Mouse (Mus musculus) lung, postnatal 36 days (tissue): ENCODE results near the gene Prkar1b.

ENCODE experiments used
- DNase-seq: peaks from one replicate; pipeline ENCODE4 v3.0.0; 2022; ENCODE audit warnings: mixed read lengths

Gene Prkar1b

GRCm38 (mm10) chr5:138996322-138997073 lies 153.3 kb downstream of the Prkar1b start:
- peak; percentile 62 for DNase-seq

- DNase-seq: peak; percentile 89
Observed at GRCm38 (mm10) chr5:138995721-138996311, 154.0 kb downstream of the Prkar1b start.

- peak; percentile 81 for DNase-seq
Observed at GRCm38 (mm10) chr5:138994786-138995720, 154.7 kb downstream of the Prkar1b start.

- DNase-seq: peak; percentile 40
Observed at GRCm38 (mm10) chr5:138994108-138994785, 155.6 kb downstream of the Prkar1b start.

GRCm38 (mm10) chr5:138993371-138994107 lies 156.3 kb downstream of the Prkar1b start:
- DNase-seq: no peak

GRCm38 (mm10) chr5:138992611-138993370 lies 157.0 kb downstream of the Prkar1b start:
- DNase-seq: peak; percentile 27

- no peak for DNase-seq
Observed at GRCm38 (mm10) chr5:138991734-138992133, 158.1 kb downstream of the Prkar1b start.

GRCm38 (mm10) chr5:138990659-138991380 lies 159.0 kb downstream of the Prkar1b start:
- DNase-seq: peak; percentile 90

- no peak for DNase-seq
Observed at GRCm38 (mm10) chr5:138989567-138989966, 160.2 kb downstream of the Prkar1b start.

GRCm38 (mm10) chr5:138988764-138989163 lies 161.0 kb downstream of the Prkar1b start:
- DNase-seq: peak; percentile 83

- DNase-seq: peak; percentile 60
Observed at GRCm38 (mm10) chr5:138987994-138988393, 161.8 kb downstream of the Prkar1b start.

- DNase-seq: no peak
Observed at GRCm38 (mm10) chr5:138981921-138982320, 167.9 kb downstream of the Prkar1b start.

GRCm38 (mm10) chr5:138980608-138981007 lies 169.2 kb downstream of the Prkar1b start:
- DNase-seq: peak; percentile 32

- peak; percentile 32 for DNase-seq
Observed at GRCm38 (mm10) chr5:138979840-138980239, 170.0 kb downstream of the Prkar1b start.

GRCm38 (mm10) chr5:138977759-138978158 lies 172.0 kb downstream of the Prkar1b start:
- peak; percentile 20 for DNase-seq

GRCm38 (mm10) chr5:138974911-138975485 lies 174.8 kb downstream of the Prkar1b start:
- no peak for DNase-seq

GRCm38 (mm10) chr5:138973480-138973879 lies 176.3 kb downstream of the Prkar1b start:
- no peak for DNase-seq

GRCm38 (mm10) chr5:138971405-138971804 lies 178.4 kb downstream of the Prkar1b start:
- DNase-seq: no peak

GRCm38 (mm10) chr5:138970056-138970490 lies 179.7 kb downstream of the Prkar1b start:
- DNase-seq: peak; percentile 87
